Mouse (Mus musculus) cerebellum, adult (tissue): ENCODE results near the gene Eef2.
"Not testable (repeated sequence)": the region's sequence is repeated elsewhere in the genome, so short reads cannot be mapped to it uniquely, and the experiment has no call there.

Experiments used
- ATAC-seq: cut with Nextera tagmentation; 2 replicates; pipeline ENCODE4 v1.9.2; 2017; ENCODE audit warnings: mild to moderate bottlenecking, moderate library complexity, mixed read lengths; ENCODE audit not compliant: insufficient number of reproducible peaks, low FRiP score, low TSS enrichment

Gene Eef2

GRCm38 (mm10) chr10:81145307-81145706 is 31.1 kb upstream of the Eef2 start:
- ATAC-seq: no peak

- ATAC-seq: no peak
Measured at GRCm38 (mm10) chr10:81145778-81146177, 30.7 kb upstream of the Eef2 start.

GRCm38 (mm10) chr10:81146296-81146695 is 30.1 kb upstream of the Eef2 start:
- ATAC-seq: no peak

- no peak for ATAC-seq
Measured at GRCm38 (mm10) chr10:81151261-81151660, 25.2 kb upstream of the Eef2 start.

- no peak for ATAC-seq
Measured at GRCm38 (mm10) chr10:81152609-81153008, 23.8 kb upstream of the Eef2 start.

GRCm38 (mm10) chr10:81154313-81154712 is 22.1 kb upstream of the Eef2 start:
- no peak for ATAC-seq

- no peak for ATAC-seq
Measured at GRCm38 (mm10) chr10:81154736-81155135, 21.7 kb upstream of the Eef2 start.

GRCm38 (mm10) chr10:81161602-81162317 is 14.7 kb upstream of the Eef2 start:
- no peak for ATAC-seq

- no peak for ATAC-seq
Measured at GRCm38 (mm10) chr10:81162318-81162652, 14.1 kb upstream of the Eef2 start.

- no peak; the same call in 1 of the 2 replicates for ATAC-seq
Measured at GRCm38 (mm10) chr10:81165118-81165517, 11.3 kb upstream of the Eef2 start.

- ATAC-seq: peak; percentile 66
Measured at GRCm38 (mm10) chr10:81167200-81168086, 9.0 kb upstream of the Eef2 start, which contains the start of gene Pias4. TSS of gene Pias4 (minus strand) at chr10:81167923.

GRCm38 (mm10) chr10:81168087-81168431 is 8.4 kb upstream of the Eef2 start:
- ATAC-seq: peak; percentile 33; the same call in 1 of the 2 replicates

GRCm38 (mm10) chr10:81168521-81169244 is 7.7 kb upstream of the Eef2 start:
- ATAC-seq: peak; percentile 31; the same call in 1 of the 2 replicates

GRCm38 (mm10) chr10:81169411-81169900 is 7.0 kb upstream of the Eef2 start:
- ATAC-seq: not testable (repeated sequence)

- ATAC-seq: no peak
Measured at GRCm38 (mm10) chr10:81173132-81173531, 3.3 kb upstream of the Eef2 start.

- ATAC-seq: peak; percentile 21; the same call in 1 of the 2 replicates
Measured at GRCm38 (mm10) chr10:81174617-81175344, 1.6 kb upstream of the Eef2 start.

GRCm38 (mm10) chr10:81175345-81175701 is 1.1 kb upstream of the Eef2 start:
- ATAC-seq: not testable (repeated sequence)

GRCm38 (mm10) chr10:81175936-81176465 is 430 bp upstream of the Eef2 start:
- ATAC-seq: no peak

GRCm38 (mm10) chr10:81177491-81177925 is 1.1 kb downstream of the Eef2 start:
- no peak for ATAC-seq
